Mouse (Mus musculus) stomach, embryonic 14.5 days (tissue): Measurements from ENCODE around the gene Prpf3. TPM values are rescaled to one million over a fixed set of nuclear protein-coding genes. Genes with fewer than 3 reads are reported as not detected.
"Not testable (repeated sequence)": the region's sequence is repeated elsewhere in the genome, so short reads cannot be mapped to it uniquely, and the experiment has no call there.

ENCODE experiments used
- ATAC-seq: fragments of 200-750 bp; cut with Nextera tagmentation; 2 replicates; pipeline ENCODE4 v1.8.0; 2017; ENCODE audit warnings: low read depth, moderate TSS enrichment; ENCODE audit not compliant: insufficient number of reproducible peaks, insufficient read depth, low FRiP score
- H3K27ac ChIP-seq: fragments of 300-500 bp; sonication (generic); 2 replicates; pipeline ENCODE4 v1.5.1; 2014; ENCODE audit warnings: mild to moderate bottlenecking, low read length, moderate library complexity, mixed read lengths
- H3K27me3 ChIP-seq: fragments of 300-500 bp; sonication (generic); 2 replicates; pipeline ENCODE4 v1.6.1; 2014; ENCODE audit warnings: low read length, control low read depth, mixed read lengths; ENCODE audit not compliant: control insufficient read depth, insufficient read depth
- H3K36me3 ChIP-seq: fragments of 300-500 bp; sonication (generic); 2 replicates; pipeline ENCODE4 v1.6.1; 2014; ENCODE audit warnings: mild to moderate bottlenecking, control low read depth, low read length, moderate library complexity, mixed read lengths; ENCODE audit not compliant: control insufficient read depth, insufficient read depth
- H3K4me1 ChIP-seq: fragments of 300-500 bp; sonication (generic); 2 replicates; pipeline ENCODE4 v1.6.1; 2014; ENCODE audit warnings: low read length, control low read depth, mixed read lengths; ENCODE audit not compliant: control insufficient read depth, insufficient read depth
- H3K4me2 ChIP-seq: fragments of 300-500 bp; sonication (generic); replicated peaks from 2 replicates; pipeline ENCODE4 v1.6.1; 2014; ENCODE audit warnings: low read depth, low read length, control low read depth
- H3K4me3 ChIP-seq: fragments of 300-500 bp; sonication (generic); 2 replicates; pipeline ENCODE4 v1.5.1; 2014; ENCODE audit warnings: low read depth, low read length, control low read depth
- H3K9ac ChIP-seq: fragments of 300-500 bp; sonication (generic); replicated peaks from 2 replicates; pipeline ENCODE4 v1.6.1; 2014; ENCODE audit warnings: low read depth, mild to moderate bottlenecking, control low read depth, low read length, moderate library complexity, mixed read lengths
- H3K9me3 ChIP-seq: fragments of 300-500 bp; sonication (generic); 2 replicates; pipeline ENCODE4 v1.6.1; 2016; ENCODE audit warnings: low read depth, low read length, control low read depth; ENCODE audit not compliant: control insufficient read depth
- WGBS: fragments of 180-500 bp; shearing (Covaris S2); extraction: QIAGEN DNeasy Blood & Tissue Kit; methylation state at CpG from one replicate; pipeline ENCODE4 v1.1.7; 2014; 5-methylcytosine and 5-hydroxymethylcytosine counted together
- polyA plus RNA-seq: library from polyadenylated mRNA; unstranded; fragments of >200 nt; fragmentation: Nextera tagmentation; extraction: Ambion mirVana; gene quantifications from 2 replicates; pipeline ENCODE4 v1.2.1, GENCODE M21; 2014

The Prpf3 gene
- polyA plus RNA-seq, 1 experiment from 2014 or later, result 55.5 TPM

- ATAC-seq, result no peak
- WGBS, result 6% methylated on average over 15 of the region's 16 CpGs
- peaks cover 24% of the 10 kb centered on the region; the same call in 1 of the 2 replicates for H3K4me1 ChIP-seq
Observed at GRCm38 (mm10) chr3:95894317-95895160, 38.9 kb upstream of the Prpf3 start.

GRCm38 (mm10) chr3:95893606-95894316, 38.1 kb upstream of the Prpf3 start, which contains the start of gene Aph1a:
TSS of gene Aph1a (plus strand) at chr3:95893969.
- H3K27me3 ChIP-seq, H3K9me3 ChIP-seq, H3K36me3 ChIP-seq: not testable (repeated sequence)
- Histone ChIP-seq H3K27ac (peak within 1 kb of the TSS; percentile 84), H3K4me1 (peaks cover 24% of the 10 kb centered on the region; the same call in 1 of the 2 replicates), H3K4me3 (peak within 1 kb of the TSS; percentile 66), H3K4me2 (peak within 1 kb of the TSS; percentile 82), H3K9ac (peak within 1 kb of the TSS; percentile 41)
- WGBS, result under 1% methylated on average over 30 of the region's 43 CpGs
- peak; percentile 97 for ATAC-seq

More at GRCm38 (mm10) chr3:95894317-95895160, 38.9 kb upstream of the Prpf3 start:
- Histone ChIP-seq H3K9ac (peak overlapping the region; percentile 41), H3K36me3 (no peaks in the 10 kb centered on the region; the same call in 1 of the 2 replicates), H3K4me2 (peak overlapping the region; percentile 82), H3K4me3 (peak overlapping the region; percentile 66), H3K27me3 (no peaks in the 10 kb centered on the region), H3K27ac (peak overlapping the region; percentile 61; the same call in 1 of the 2 replicates), H3K9me3 (no peaks in the 10 kb centered on the region)

GRCm38 (mm10) chr3:95893126-95893525, 37.4 kb upstream of the Prpf3 start:
- no peak overlapping the region; the same call in 1 of the 2 replicates for H3K9ac ChIP-seq
- peak overlapping the region; percentile 66 for H3K4me3 ChIP-seq
- no peak for ATAC-seq
- peak overlapping the region; percentile 57 for H3K4me2 ChIP-seq
- no peaks in the 10 kb centered on the region; the same call in 1 of the 2 replicates for H3K36me3 ChIP-seq
- H3K27ac ChIP-seq, result peak overlapping the region; percentile 84
- no peaks in the 10 kb centered on the region for H3K9me3 ChIP-seq
- H3K27me3 ChIP-seq, result no peaks in the 10 kb centered on the region
- WGBS, result 16% methylated on average over 7 of the region's 7 CpGs
- H3K4me1 ChIP-seq, result peaks cover 24% of the 10 kb centered on the region; the same call in 1 of the 2 replicates

- Histone ChIP-seq H3K27ac (peak overlapping the region; percentile 90), H3K9ac (peak overlapping the region; percentile 28; the same call in 1 of the 2 replicates), H3K9me3 (no peaks in the 10 kb centered on the region), H3K4me2 (peak overlapping the region; percentile 51), H3K36me3 (no peaks in the 10 kb centered on the region), H3K4me3 (peak overlapping the region; percentile 25), H3K4me1 (peaks cover 24% of the 10 kb centered on the region; the same call in 1 of the 2 replicates), H3K27me3 (no peaks in the 10 kb centered on the region)
- no peak for ATAC-seq
- 32% methylated on average over 11 of the region's 11 CpGs for WGBS
Observed at GRCm38 (mm10) chr3:95892066-95893052, 36.7 kb upstream of the Prpf3 start.

- Histone ChIP-seq H3K9me3 (no peaks in the 10 kb centered on the region), H3K27me3 (no peaks in the 10 kb centered on the region), H3K27ac (peak within 1 kb of the TSS; percentile 90), H3K4me3 (peak within 1 kb of the TSS; percentile 25), H3K4me2 (peak within 1 kb of the TSS; percentile 51), H3K36me3 (no peaks in the 10 kb centered on the region), H3K9ac (peak within 1 kb of the TSS; percentile 28), H3K4me1 (peaks cover 24% of the 10 kb centered on the region; the same call in 1 of the 2 replicates)
- peak; percentile 30; the same call in 1 of the 2 replicates for ATAC-seq
- 20% methylated on average over 12 of the region's 12 CpGs for WGBS
Observed at GRCm38 (mm10) chr3:95891211-95892065, 35.8 kb upstream of the Prpf3 start, which contains the start of gene BC028528. TSS of gene BC028528 (minus strand) at chr3:95892005.

- H3K36me3 ChIP-seq, result no peaks in the 10 kb centered on the region
- H3K27me3 ChIP-seq, result no peaks in the 10 kb centered on the region
- peaks cover 24% of the 10 kb centered on the region; the same call in 1 of the 2 replicates for H3K4me1 ChIP-seq
- H3K27ac ChIP-seq, result no peak overlapping the region
- no peak overlapping the region for H3K9ac ChIP-seq
- H3K9me3 ChIP-seq, result no peaks in the 10 kb centered on the region
- 75% methylated on average over 3 of the region's 3 CpGs for WGBS
- no peak for ATAC-seq
- H3K4me3 ChIP-seq, result no peak overlapping the region
- H3K4me2 ChIP-seq, result no peak overlapping the region
Observed at GRCm38 (mm10) chr3:95889664-95890063, 34.0 kb upstream of the Prpf3 start.

GRCm38 (mm10) chr3:95887596-95887995, 31.9 kb upstream of the Prpf3 start:
- no peak overlapping the region for H3K4me2 ChIP-seq
- ATAC-seq, result no peak
- H3K4me1 ChIP-seq, result peaks cover 19% of the 10 kb centered on the region; the same call in 1 of the 2 replicates
- H3K9me3 ChIP-seq, result no peaks in the 10 kb centered on the region
- no peaks in the 10 kb centered on the region for H3K27me3 ChIP-seq
- 71% methylated on average over 4 of the region's 4 CpGs for WGBS
- H3K27ac ChIP-seq, result no peak overlapping the region
- H3K9ac ChIP-seq, result no peak overlapping the region
- no peaks in the 10 kb centered on the region for H3K36me3 ChIP-seq
- no peak overlapping the region for H3K4me3 ChIP-seq
